Mouse (Mus musculus): ENCODE measurements around the gene 5330417H12Rik.

Gene 5330417H12Rik

DNA sequence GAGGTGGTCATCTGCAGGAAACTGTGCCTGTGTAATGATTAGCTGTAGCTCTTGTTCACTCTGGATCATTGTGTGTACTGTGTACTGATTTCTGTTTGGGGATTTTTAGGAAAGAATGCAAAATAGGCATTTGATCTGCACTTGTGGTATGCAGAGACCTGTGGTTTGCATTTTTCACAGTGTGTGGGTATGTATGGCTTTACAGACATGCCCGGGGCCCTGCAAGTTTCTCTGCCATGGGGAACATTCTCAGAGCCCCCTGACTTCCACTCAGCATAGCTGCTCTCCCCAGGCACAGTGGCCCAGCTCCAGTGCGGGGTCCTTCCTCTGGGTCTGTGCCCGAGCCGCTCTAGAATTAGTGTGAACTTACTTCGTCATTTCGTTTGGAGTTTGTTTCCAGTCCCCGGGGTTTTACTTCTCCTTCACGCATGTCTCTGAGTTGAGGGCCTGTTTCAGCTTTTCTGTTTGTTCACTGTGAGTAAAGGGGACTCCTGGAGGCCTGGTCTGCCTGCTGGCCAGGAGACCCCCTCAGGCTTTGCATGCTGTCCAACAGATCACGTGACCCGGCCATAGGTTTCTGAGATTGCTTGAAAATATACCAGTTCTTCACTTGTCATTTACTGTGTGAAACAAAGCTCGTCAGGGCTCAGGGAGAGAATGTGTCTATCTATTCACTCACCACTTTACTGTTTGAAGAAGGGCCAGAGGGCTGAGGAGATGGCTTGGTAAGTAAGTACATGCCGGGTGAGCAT is 24.2 kb upstream of the 5330417H12Rik start:
- no peaks in the 10 kb centered on the region for H3K27me3 ChIP-seq (ENCODE audit: control insufficient read depth, insufficient read depth, low read length, poor library complexity, severe bottlenecking)
- DNase-seq (ENCODE audit: low read depth, low spot score) = no peak
- H3K36me3 ChIP-seq (ENCODE audit: control insufficient read depth, insufficient read depth, low read length, poor library complexity, severe bottlenecking) = no peaks in the 10 kb centered on the region

DNA sequence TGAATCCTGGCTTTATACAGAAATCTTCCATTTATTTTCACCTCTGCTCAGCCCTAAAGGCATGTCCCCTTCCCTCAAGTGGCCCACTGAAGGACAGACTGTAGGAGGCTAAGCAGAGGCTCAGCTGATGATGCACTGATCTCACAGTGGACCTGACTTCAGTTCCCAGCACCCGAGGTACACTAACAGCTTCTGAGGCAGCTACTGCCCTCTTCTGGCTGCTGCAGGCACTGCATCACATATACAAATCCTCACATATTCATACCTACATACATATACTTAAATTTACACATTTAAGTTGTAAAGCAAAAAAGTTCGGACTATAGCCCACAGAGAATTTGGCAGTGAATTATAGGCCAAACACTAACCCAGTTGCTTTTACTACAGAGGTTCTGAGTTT is 20.0 kb upstream of the 5330417H12Rik start:
- H3K27me3 ChIP-seq (ENCODE audit: control insufficient read depth, insufficient read depth, low read length, poor library complexity, severe bottlenecking) = no peaks in the 10 kb centered on the region
- no peak for DNase-seq (ENCODE audit: low read depth, low spot score)
- H3K36me3 ChIP-seq (ENCODE audit: control insufficient read depth, insufficient read depth, low read length, poor library complexity, severe bottlenecking) = no peaks in the 10 kb centered on the region

DNA sequence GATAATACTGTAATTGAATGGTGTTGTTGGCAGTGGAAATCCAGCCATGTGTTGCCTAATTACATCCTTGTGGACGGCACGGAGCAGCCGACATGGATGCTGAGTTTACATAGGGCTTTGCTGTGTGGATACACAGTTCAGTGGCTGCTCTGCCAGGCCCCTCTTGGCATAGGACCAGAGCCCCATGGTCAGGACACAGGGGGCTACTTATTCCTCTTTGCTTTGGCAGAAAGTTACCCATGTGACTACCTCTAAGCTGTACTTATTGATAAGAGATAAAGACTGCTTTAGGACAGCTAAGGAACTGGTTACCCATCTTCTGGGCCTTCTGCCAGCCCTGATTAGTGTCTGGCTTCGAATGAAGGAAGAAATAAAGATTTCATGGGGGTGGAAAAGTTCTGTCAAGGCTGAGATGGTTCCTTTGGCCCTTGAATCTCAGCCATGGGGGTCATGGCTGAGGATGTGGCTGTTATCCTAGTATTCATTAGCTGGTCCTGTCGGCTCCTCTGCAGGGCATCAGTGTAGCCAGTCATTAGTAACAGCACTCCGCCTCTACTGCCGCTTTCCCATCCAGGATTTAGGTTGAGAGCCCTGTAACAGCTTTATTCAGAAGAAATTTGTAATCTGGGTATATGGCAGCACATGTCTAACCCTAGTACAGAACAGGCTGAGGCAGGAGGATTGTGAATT is 17.8 kb upstream of the 5330417H12Rik start:
- no peak for DNase-seq (ENCODE audit: low read depth, low spot score)
- Histone ChIP-seq H3K27me3 (ENCODE audit: control insufficient read depth, insufficient read depth, low read length, poor library complexity, severe bottlenecking) (no peaks in the 10 kb centered on the region), H3K36me3 (ENCODE audit: control insufficient read depth, insufficient read depth, low read length, poor library complexity, severe bottlenecking) (no peaks in the 10 kb centered on the region)

DNA sequence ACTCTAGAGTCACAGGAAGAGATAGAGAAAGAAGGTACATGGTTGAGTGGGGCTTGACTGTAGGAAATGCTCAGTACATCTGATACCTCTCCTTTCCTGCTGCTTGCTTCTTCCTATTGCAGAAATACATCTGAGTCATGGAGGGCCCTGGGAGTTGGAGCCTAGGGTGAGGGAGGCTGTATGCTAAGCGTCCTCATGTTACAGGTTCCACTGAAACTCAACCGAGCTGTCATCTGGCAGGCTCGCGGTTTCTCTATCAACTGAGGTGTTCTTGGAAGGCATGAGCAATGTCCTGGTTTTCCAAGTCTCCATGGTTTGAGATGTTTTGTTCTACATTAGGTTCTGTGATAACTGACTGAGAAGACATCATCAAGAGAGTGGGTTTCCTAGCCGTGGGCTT is 13.1 kb upstream of the 5330417H12Rik start:
- DNase-seq (ENCODE audit: low read depth, low spot score) = no peak
- Histone ChIP-seq H3K36me3 (ENCODE audit: control insufficient read depth, insufficient read depth, low read length, poor library complexity, severe bottlenecking) (no peaks in the 10 kb centered on the region), H3K27me3 (ENCODE audit: control insufficient read depth, insufficient read depth, low read length, poor library complexity, severe bottlenecking) (no peaks in the 10 kb centered on the region)

DNA sequence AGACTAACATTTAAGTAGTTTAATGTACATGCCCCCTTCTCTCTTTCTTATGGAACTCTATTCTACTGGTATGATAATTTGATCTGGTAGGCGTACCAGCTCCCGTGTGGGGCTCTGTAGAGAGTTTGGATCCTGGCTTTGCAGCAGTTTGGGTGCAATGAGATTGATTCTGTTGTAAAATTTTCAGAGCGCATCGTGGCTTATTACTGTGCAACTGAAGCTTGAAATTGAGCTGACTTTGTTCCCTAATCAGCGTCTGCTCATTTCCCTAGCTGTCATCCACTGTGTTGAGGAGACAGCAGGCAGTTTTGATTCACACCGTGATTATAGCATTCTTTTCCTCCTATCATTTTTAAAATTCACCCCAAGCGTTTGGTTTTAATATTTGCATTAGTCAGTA is 12.4 kb upstream of the 5330417H12Rik start:
- no peaks in the 10 kb centered on the region for H3K27me3 ChIP-seq (ENCODE audit: control insufficient read depth, insufficient read depth, low read length, poor library complexity, severe bottlenecking)
- DNase-seq (ENCODE audit: low read depth, low spot score) = no peak
- H3K36me3 ChIP-seq (ENCODE audit: control insufficient read depth, insufficient read depth, low read length, poor library complexity, severe bottlenecking) = no peaks in the 10 kb centered on the region

DNA sequence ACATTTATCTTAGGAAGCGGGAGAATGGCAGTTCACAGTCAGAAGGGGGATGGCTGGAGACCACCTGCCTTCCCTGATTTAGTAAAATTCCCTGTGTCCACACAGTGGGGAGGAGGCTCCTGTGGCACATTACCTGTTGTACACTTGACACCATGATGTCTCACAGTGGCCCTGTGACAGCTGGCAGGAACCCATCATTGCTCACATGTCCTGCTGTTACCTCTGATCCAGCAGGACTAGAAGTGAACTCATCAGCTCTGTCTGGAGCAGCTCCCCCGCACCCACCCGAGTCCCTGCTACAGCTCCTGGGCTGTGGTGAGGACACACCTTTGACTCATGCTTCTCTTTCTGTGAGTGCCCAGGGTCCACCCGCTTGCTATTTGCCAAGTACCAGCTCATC is 8.2 kb upstream of the 5330417H12Rik start:
- H3K36me3 ChIP-seq (ENCODE audit: control insufficient read depth, insufficient read depth, low read length, poor library complexity, severe bottlenecking) = no peaks in the 10 kb centered on the region
- H3K27me3 ChIP-seq (ENCODE audit: control insufficient read depth, insufficient read depth, low read length, poor library complexity, severe bottlenecking) = no peaks in the 10 kb centered on the region
- DNase-seq (ENCODE audit: low read depth, low spot score) = no peak

DNA sequence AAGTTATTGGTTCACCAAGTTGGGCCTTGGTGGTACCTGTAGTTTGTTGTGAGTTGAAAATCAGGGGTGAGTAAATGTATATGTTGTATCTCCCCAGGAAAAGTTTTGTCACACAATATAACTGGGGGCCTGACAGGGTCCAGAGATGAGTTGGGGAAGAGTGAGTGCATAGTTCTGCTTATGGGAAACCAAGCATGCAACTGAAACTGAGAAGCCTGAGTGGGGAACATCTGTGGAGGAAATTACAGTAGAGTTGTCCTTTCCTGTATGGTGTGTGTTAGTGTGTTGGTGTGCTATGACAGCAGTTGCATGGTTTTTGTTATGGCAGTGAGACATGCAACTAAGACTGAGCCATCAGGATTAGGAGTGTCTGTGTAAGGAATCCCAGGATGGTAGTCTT is 3.4 kb upstream of the 5330417H12Rik start:
- DNase-seq (ENCODE audit: low read depth, low spot score) = peak; percentile 61
- H3K36me3 ChIP-seq (ENCODE audit: control insufficient read depth, insufficient read depth, low read length, poor library complexity, severe bottlenecking) = no peaks in the 10 kb centered on the region
- no peaks in the 10 kb centered on the region for H3K27me3 ChIP-seq (ENCODE audit: control insufficient read depth, insufficient read depth, low read length, poor library complexity, severe bottlenecking)

DNA sequence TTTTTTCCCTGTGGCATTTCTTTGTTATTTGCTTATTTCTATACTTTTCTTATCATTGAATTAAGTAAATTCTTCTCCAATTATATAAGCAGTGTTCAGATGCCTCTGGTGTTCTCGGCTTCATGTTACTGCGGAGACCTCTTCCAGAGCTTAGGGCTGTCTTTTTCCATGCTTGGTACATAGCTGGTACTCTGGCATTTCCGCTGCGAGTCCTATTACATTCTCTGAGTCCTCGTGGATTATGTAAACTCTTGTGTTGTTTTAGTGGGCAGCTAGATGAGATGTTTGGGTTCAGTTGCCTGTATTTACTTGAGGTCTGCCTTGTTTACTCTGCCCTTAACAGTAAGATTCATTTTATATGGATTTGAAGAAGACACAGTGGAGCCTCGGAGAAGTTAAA is 820 bp upstream of the 5330417H12Rik start:
- no peaks in the 10 kb centered on the region for H3K27me3 ChIP-seq (ENCODE audit: control insufficient read depth, insufficient read depth, low read length, poor library complexity, severe bottlenecking)
- DNase-seq (ENCODE audit: low read depth, low spot score) = no peak

DNA sequence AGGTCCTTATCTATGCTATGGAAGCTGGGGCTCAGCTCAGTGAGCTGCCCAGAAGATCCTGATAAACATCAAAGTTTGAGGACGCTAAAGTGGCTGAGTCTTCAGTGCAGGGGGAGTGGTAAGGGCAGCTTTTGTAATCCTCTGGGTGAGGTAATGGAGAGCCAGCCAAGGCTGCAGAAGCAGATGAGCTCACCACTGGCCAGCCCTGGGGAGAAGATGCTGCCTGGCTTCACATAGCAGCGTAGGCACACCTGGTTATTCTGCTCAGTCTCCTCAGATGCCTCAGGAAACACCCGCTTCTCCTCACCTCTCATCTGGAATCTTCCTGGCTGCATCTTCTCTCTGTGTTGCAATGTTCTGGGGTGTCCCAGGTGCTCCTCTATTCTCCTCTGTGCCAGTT is 529 bp downstream of the 5330417H12Rik start:
- DNase-seq (ENCODE audit: low read depth, low spot score) = no peak
- no peaks in the 10 kb centered on the region for H3K36me3 ChIP-seq (ENCODE audit: control insufficient read depth, insufficient read depth, low read length, poor library complexity, severe bottlenecking)
- no peaks in the 10 kb centered on the region for H3K27me3 ChIP-seq (ENCODE audit: control insufficient read depth, insufficient read depth, low read length, poor library complexity, severe bottlenecking)

More for the DNA sequence above, 820 bp upstream of the 5330417H12Rik start:
- no peaks in the 10 kb centered on the region for H3K36me3 ChIP-seq (ENCODE audit: control insufficient read depth, insufficient read depth, low read length, poor library complexity, severe bottlenecking)

DNA sequence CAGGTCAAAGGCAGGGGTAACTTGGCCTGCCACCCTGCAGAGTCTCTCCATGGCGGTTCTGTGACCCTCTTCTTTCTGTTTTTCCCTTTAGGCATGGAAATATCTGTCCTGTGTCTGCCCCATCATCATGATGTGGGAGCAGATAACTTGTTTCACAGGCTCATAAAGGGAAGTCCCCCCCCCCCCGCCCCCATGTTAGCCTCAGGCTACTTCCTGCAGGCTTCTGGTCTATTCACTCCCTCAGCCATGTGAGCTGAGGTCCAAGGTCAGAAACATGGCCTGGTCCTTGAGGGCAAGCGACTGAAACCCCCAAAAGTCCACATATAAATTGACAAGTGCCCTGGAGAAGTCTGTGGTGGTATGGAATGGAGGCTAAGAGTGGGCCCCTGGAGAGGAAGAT is 4.8 kb downstream of the 5330417H12Rik start:
- Histone ChIP-seq H3K36me3 (ENCODE audit: control insufficient read depth, insufficient read depth, low read length, poor library complexity, severe bottlenecking) (no peaks in the 10 kb centered on the region; the same call in 1 of the 2 replicates), H3K27me3 (ENCODE audit: control insufficient read depth, insufficient read depth, low read length, poor library complexity, severe bottlenecking) (no peaks in the 10 kb centered on the region)
- peak; percentile 18 for DNase-seq (ENCODE audit: low read depth, low spot score)

DNA sequence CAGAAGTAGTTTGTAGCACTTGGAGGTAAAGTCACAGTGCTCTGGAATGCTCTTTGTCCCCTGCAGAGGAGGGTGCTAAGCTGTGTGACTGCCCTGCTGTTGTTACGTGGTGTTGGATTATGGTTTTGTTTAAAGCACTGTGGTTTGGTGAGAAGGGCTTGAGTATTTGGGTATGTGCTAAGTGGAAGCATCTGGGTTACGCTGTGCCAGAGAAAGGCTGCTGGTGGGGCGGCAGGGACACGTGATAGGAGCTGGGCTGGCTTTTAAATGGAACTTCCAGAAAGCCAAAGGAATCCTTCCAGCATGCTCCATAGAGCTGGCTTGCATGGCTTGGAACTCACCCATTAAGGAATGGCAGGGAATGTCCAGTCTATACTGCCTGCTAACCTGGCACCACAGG is 5.7 kb downstream of the 5330417H12Rik start:
- no peaks in the 10 kb centered on the region; the same call in 1 of the 2 replicates for H3K36me3 ChIP-seq (ENCODE audit: control insufficient read depth, insufficient read depth, low read length, poor library complexity, severe bottlenecking)
- no peaks in the 10 kb centered on the region for H3K27me3 ChIP-seq (ENCODE audit: control insufficient read depth, insufficient read depth, low read length, poor library complexity, severe bottlenecking)
- no peak for DNase-seq (ENCODE audit: low read depth, low spot score)

DNA sequence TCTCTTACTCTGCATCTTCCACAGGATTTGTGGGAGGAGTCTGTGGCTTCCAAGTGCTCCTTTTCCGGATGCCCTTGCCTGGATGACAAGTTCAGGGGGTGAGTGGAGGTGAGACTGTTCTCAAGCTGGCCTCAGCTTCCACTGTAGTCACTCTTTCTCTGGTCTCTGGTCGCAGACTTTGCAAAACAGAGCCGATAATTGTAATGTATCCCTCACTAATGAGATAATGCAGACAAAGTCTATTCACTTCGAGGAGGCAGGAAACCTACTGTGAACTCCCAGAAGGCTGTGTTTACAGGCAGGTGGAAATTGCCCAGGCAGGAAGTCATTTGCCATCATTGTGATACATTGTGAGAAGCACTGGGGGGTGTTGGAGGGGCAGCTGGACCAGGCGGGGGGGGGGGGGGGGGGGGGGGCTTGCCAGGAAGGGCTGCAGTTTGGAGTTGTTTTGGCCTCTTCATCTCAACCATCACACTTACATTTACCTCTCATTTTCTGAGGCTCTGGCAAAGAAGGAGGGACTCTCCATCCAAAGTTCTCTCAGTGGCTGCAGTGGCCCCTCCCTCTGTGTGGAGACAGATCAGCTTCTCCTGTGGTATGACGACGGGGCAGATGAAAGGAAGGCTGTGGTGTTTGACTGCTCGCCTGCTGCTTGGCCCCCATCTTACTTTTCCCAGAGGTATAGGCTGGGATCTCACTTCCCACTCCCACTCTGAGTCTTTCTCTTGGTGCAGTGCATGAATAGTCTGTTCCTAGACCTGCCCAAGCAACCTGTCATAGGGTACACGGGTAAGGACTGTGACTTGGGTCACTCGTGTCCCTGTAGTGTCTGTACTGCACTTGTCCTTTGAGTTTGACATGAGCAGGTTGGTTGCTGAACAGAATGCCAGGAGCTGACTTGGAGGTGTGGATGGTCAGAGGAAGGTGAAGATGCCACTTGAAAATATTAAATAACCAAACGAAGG is 6.7 kb downstream of the 5330417H12Rik start:
- Histone ChIP-seq H3K27me3 (ENCODE audit: control insufficient read depth, insufficient read depth, low read length, poor library complexity, severe bottlenecking) (no peaks in the 10 kb centered on the region), H3K36me3 (ENCODE audit: control insufficient read depth, insufficient read depth, low read length, poor library complexity, severe bottlenecking) (no peaks in the 10 kb centered on the region; the same call in 1 of the 2 replicates)
- DNase-seq (ENCODE audit: low read depth, low spot score) = no peak

DNA sequence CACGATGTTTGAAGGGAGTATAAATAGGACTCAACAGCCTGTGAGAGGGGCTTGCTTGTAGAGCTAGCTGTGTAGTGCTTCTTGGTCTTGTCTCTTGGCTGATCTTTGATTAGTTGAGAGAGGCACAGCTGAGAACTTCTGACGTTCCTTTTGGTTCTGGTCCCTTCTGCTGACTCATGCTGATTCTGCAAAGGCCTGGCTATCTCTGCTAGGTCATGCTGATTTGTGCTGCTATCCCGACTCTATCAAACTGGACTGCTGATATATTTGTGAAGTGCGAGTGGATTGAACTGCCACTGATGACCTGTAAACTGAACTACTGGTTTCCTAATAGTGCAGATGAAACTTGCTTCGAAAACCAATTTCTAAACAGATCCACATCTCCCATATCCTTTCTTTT is 14.1 kb downstream of the 5330417H12Rik start:
- Histone ChIP-seq H3K36me3 (ENCODE audit: control insufficient read depth, insufficient read depth, low read length, poor library complexity, severe bottlenecking) (no peaks in the 10 kb centered on the region), H3K27me3 (ENCODE audit: control insufficient read depth, insufficient read depth, low read length, poor library complexity, severe bottlenecking) (no peaks in the 10 kb centered on the region)
- DNase-seq (ENCODE audit: low read depth, low spot score) = no peak

DNA sequence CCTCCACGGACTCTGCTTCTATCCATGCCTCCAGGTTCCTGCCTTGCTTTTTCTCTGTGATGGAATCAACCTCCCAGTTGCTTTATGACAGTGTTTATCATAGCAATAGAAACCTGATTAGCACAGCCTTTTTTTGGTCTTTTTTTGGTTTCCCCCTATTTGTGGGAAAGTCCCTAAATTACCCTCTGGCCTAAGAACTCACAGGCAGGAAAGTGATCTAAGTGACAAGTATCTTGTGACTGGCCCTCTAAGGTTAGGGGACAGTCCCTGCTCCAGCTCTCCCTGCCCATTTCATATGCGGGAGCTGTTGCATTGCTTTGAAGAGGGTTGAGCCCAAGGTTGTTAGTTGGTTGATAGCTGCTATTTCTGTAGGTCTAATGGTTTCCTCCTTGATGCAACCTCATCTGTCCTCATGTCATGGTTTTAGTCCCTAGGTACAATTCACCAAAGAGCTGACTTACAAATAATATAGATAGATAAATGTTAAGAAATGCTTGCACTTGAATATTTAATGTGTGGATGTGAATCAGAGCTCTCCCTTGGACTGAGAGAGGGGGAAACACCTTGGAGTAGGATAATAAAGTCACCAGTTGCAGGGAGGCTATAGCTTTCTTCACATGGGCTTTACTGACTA is 15.2 kb downstream of the 5330417H12Rik start:
- no peaks in the 10 kb centered on the region for H3K27me3 ChIP-seq (ENCODE audit: control insufficient read depth, insufficient read depth, low read length, poor library complexity, severe bottlenecking)
- DNase-seq (ENCODE audit: low read depth, low spot score) = peak; percentile 84
- H3K36me3 ChIP-seq (ENCODE audit: control insufficient read depth, insufficient read depth, low read length, poor library complexity, severe bottlenecking) = no peaks in the 10 kb centered on the region

All from splenic B cell, adult 2 months (primary cell).